Mouse (Mus musculus): ENCODE results near the gene Lbr.

DNA sequence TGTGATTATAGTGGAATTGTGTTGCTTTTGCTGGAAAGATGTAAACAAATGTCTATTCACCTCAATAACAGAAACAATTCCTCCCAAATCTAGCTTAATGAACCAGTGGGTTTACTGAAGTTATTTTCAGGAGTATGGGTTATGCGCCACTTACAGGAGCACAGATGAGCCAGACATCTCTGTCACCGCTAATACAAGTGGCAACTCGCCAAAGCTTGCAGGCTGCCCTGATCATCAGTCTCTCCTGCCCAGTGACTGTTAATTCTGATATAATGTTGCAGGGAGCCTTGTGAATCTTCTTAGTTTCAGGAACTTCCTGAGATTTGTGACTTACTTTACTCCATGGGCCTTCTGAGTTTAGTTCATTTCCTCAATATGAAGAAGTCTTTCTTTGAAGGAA is 42.9 kb downstream of the Lbr start:
- TF ChIP-seq CTCF (IDR thresholded peaks at IDR 0.05; ENCODE audit: low read depth) (no peak), EP300 (IDR thresholded peaks at IDR 0.05; ENCODE audit: low read depth) (no peak)
